Mouse (Mus musculus) heart, postnatal 0 days (tissue): Measurements from ENCODE around the gene Tbkbp1. TPM values are rescaled to one million over a fixed set of nuclear protein-coding genes. Genes with fewer than 3 reads are reported as not detected.

Source experiments
- ATAC-seq: fragments of 200-750 bp; cut with Nextera tagmentation; 2 replicates; pipeline ENCODE4 v1.8.0; 2017; ENCODE audit warnings: low read depth, moderate number of reproducible peaks, moderate library complexity; ENCODE audit not compliant: insufficient read depth
- DNase-seq: peaks from one replicate; pipeline ENCODE4 v3.0.0-alpha.2; 2016; ENCODE audit warnings: low spot score
- H3K27ac ChIP-seq: fragments of 300-500 bp; sonication (generic); 2 replicates; pipeline ENCODE4 v1.5.1; 2014; ENCODE audit warnings: low read depth, mild to moderate bottlenecking
- H3K27me3 ChIP-seq: fragments of 300-500 bp; sonication (generic); 2 replicates; pipeline ENCODE4 v1.6.1; 2014; ENCODE audit warnings: low read length, mixed read lengths; ENCODE audit not compliant: control insufficient read depth, insufficient read depth
- H3K36me3 ChIP-seq: fragments of 300-500 bp; sonication (generic); replicated peaks from 2 replicates; pipeline ENCODE4 v1.6.1; 2014; ENCODE audit warnings: low read length, mixed read lengths; ENCODE audit not compliant: control insufficient read depth, insufficient read depth
- H3K4me1 ChIP-seq: fragments of 300-500 bp; sonication (generic); 2 replicates; pipeline ENCODE4 v1.6.1; 2014; ENCODE audit warnings: antibody characterized with exemption; ENCODE audit not compliant: control insufficient read depth, insufficient read depth
- H3K4me2 ChIP-seq: fragments of 300-500 bp; sonication (generic); 2 replicates; pipeline ENCODE4 v1.6.1; 2014; ENCODE audit warnings: low read depth, mild to moderate bottlenecking, low read length, moderate library complexity
- H3K4me3 ChIP-seq: fragments of 300-500 bp; sonication (generic); 2 replicates; pipeline ENCODE4 v1.5.1; 2014; ENCODE audit warnings: low read depth, low read length
- H3K9ac ChIP-seq: fragments of 300-500 bp; sonication (generic); replicated peaks from 2 replicates; pipeline ENCODE4 v1.6.1; 2014; ENCODE audit warnings: low read depth, low read length, mixed read lengths
- H3K9me3 ChIP-seq: fragments of 300-500 bp; sonication (generic); replicated peaks from 2 replicates; pipeline ENCODE4 v1.6.1; 2016; ENCODE audit warnings: low read length; ENCODE audit not compliant: control insufficient read depth
- CTCF ChIP-seq: IDR thresholded peaks from 2 replicates; pipeline ENCODE4 v1.5.1; 2016; ENCODE audit warnings: antibody characterized with exemption, control low read depth, low read depth
- EP300 ChIP-seq: IDR thresholded peaks from 2 replicates; pipeline ENCODE4 v1.6.1; 2016; ENCODE audit warnings: antibody characterized with exemption, low read depth
- WGBS: fragments of 180-500 bp; shearing (Covaris S2); extraction: QIAGEN DNeasy Blood & Tissue Kit; methylation state at CpG from one replicate; pipeline ENCODE4 v1.1.7; 2014; 5-methylcytosine and 5-hydroxymethylcytosine counted together
- microRNA-seq: library from miRNA; unstranded; fragments of <30 nt; microRNA quantifications from one replicate; pipeline ENCODE4, GENCODE M21; 2016
- polyA plus RNA-seq: library from polyadenylated mRNA; unstranded; fragments of >200 nt; fragmentation: Nextera tagmentation; extraction: Ambion mirVana; gene quantifications from 2 replicates; pipeline ENCODE4 v1.2.1, GENCODE M21; 2015
- total RNA-seq: library from RNA; depleted of rRNA; stranded (reverse); fragments of >200 nt; gene quantifications from 2 replicates; pipeline ENCODE4 v1.2.3, GENCODE M21; 2014; ENCODE audit warnings: low replicate concordance; rRNA removed

Tbkbp1 gene
- total and polyA plus RNA-seq, 2 experiments from 2014 or later, result 2.8 to 8.9 TPM

GRCm38 (mm10) chr11:97103163-97104090 is 47.9 kb downstream of the Tbkbp1 start:
- TF ChIP-seq EP300 (no peak), CTCF (no peak)
- H3K9ac ChIP-seq, result no peak overlapping the region
- no peak overlapping the region for H3K27ac ChIP-seq
- 80% methylated on average over 10 of the region's 10 CpGs for WGBS
- H3K4me2 ChIP-seq, result no peak overlapping the region
- H3K4me3 ChIP-seq, result no peak overlapping the region
- H3K27me3 ChIP-seq, result peaks cover 27% of the 10 kb centered on the region
- DNase-seq (no peak), ATAC-seq (no peak)
- H3K4me1 ChIP-seq, result no peaks in the 10 kb centered on the region
- no peaks in the 10 kb centered on the region for H3K9me3 ChIP-seq
- H3K36me3 ChIP-seq, result no peaks in the 10 kb centered on the region

- Histone ChIP-seq H3K4me2 (no peak overlapping the region), H3K36me3 (no peaks in the 10 kb centered on the region), H3K9me3 (no peaks in the 10 kb centered on the region), H3K27ac (no peak overlapping the region), H3K4me3 (no peak overlapping the region), H3K27me3 (peaks cover 38% of the 10 kb centered on the region), H3K9ac (no peak overlapping the region), H3K4me1 (no peaks in the 10 kb centered on the region)
- TF ChIP-seq EP300, result no peak
- peak; percentile 63 for TF ChIP-seq CTCF
- 16% methylated on average over 9 of the region's 9 CpGs for WGBS
- DNase-seq (peak; percentile 14), ATAC-seq (no peak)
Measured at GRCm38 (mm10) chr11:97101722-97102121, 49.6 kb downstream of the Tbkbp1 start.

- peaks cover 54% of the 10 kb centered on the region for H3K27me3 ChIP-seq
- H3K4me3 ChIP-seq, result peak overlapping the region; percentile 23
- H3K4me2 ChIP-seq, result peak overlapping the region; percentile 42
- DNase-seq (no peak), ATAC-seq (no peak)
- no peaks in the 10 kb centered on the region for H3K36me3 ChIP-seq
- TF ChIP-seq EP300 (no peak), CTCF (no peak)
- H3K9ac ChIP-seq, result no peak overlapping the region
- H3K9me3 ChIP-seq, result no peaks in the 10 kb centered on the region
- no peaks in the 10 kb centered on the region for H3K4me1 ChIP-seq
- WGBS, result 8% methylated on average over 18 of the region's 18 CpGs
- H3K27ac ChIP-seq, result no peak overlapping the region
Measured at GRCm38 (mm10) chr11:97098791-97099190, 52.5 kb downstream of the Tbkbp1 start.

DNA sequence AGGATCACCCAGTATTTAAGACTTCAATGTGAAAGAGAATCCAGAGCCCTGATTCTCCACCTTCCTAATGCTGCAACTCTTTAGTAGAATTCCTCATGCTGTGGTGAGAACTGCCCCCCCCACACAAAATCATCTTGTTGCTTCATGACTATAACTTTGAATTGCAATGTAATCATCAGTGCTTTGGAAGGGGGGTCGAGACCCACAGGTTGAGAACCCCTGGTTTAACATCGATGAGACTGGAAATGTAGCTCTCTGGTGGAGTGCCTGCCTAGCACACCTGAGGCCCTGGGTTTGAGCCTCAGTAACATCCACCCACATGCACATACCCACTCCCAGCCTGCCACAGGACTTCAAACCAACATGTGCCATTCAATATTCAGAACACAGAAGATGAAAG is 56.7 kb downstream of the Tbkbp1 start:
- no peak overlapping the region for H3K9ac ChIP-seq
- H3K27ac ChIP-seq, result no peak overlapping the region
- WGBS, result 45% methylated on average over 2 of the region's 2 CpGs
- no peaks in the 10 kb centered on the region for H3K9me3 ChIP-seq
- DNase-seq (no peak), ATAC-seq (no peak)
- H3K36me3 ChIP-seq, result no peaks in the 10 kb centered on the region
- no peak overlapping the region for H3K4me3 ChIP-seq
- no peak overlapping the region for H3K4me2 ChIP-seq
- no peak for TF ChIP-seq EP300
- no peak for TF ChIP-seq CTCF
- peaks cover 42% of the 10 kb centered on the region for H3K27me3 ChIP-seq
- no peaks in the 10 kb centered on the region for H3K4me1 ChIP-seq

DNA sequence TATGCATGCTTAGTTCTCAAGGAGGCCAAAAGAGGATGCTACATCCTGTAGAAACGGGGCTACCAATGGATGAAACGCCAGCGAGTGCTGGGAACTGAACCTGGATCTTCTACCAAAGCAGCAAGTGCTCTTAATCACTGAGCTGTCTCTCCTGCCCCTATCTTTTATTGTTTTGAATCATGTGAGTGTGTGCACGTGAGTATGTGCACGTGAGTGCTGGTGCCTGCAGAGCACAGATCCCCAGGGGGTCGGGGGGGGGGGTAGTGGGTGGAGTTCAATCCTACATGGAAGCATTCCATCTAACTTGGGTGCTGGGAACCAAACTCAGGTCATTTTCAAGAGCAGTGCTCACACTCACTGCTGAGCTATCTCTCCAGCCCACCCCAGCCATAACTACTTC is 64.9 kb downstream of the Tbkbp1 start:
- Histone ChIP-seq H3K9me3 (peaks cover 6% of the 10 kb centered on the region), H3K4me1 (peaks cover 9% of the 10 kb centered on the region; the same call in 1 of the 2 replicates), H3K27ac (no peak overlapping the region), H3K4me2 (no peak overlapping the region), H3K4me3 (no peak overlapping the region), H3K36me3 (no peaks in the 10 kb centered on the region), H3K9ac (no peak overlapping the region), H3K27me3 (peaks cover 6% of the 10 kb centered on the region; the same call in 1 of the 2 replicates)
- ATAC-seq (no peak), DNase-seq (no peak)
- 67% methylated on average over 6 of the region's 6 CpGs for WGBS
- no peak for TF ChIP-seq EP300
- no peak for TF ChIP-seq CTCF

Small RNAs within 50 kb of the gene (microRNA-seq; reads per million reads assigned to microRNA genes)
- not detected for gene Mir7235

Other genes with a start within 250 kb of the Tbkbp1 start
- 23.6 and 25.2 TPM in 2 replicates for gene Cdk5rap3, start 235.0 kb downstream of the Tbkbp1 start, total RNA-seq
- 45.1 and 46.7 TPM in 2 replicates for gene Cdk5rap3, start 235.0 kb downstream of the Tbkbp1 start, polyA plus RNA-seq
- gene Prr15l, start 223.4 kb downstream of the Tbkbp1 start, total RNA-seq, result 0.39 TPM in 1 of 2 replicates, not detected in the other
- gene Prr15l, start 223.4 kb downstream of the Tbkbp1 start, polyA plus RNA-seq, result 1.2 and 1.3 TPM in 2 replicates
- gene Pnpo, start 207.5 kb downstream of the Tbkbp1 start, total RNA-seq, result 20.9 and 27.3 TPM in 2 replicates
- 25.0 and 28.1 TPM in 2 replicates for gene Pnpo, start 207.5 kb downstream of the Tbkbp1 start, polyA plus RNA-seq
- 6.2 and 6.8 TPM in 2 replicates for gene Sp2, start 168.5 kb downstream of the Tbkbp1 start, total RNA-seq
- gene Sp2, start 168.5 kb downstream of the Tbkbp1 start, polyA plus RNA-seq, result 8.9 and 9.0 TPM in 2 replicates
- gene Sp6, start 138.1 kb downstream of the Tbkbp1 start, total RNA-seq, result 0.04 and 0.19 TPM in 2 replicates
- gene Sp6, start 138.1 kb downstream of the Tbkbp1 start, polyA plus RNA-seq, result 0.08 TPM in 1 of 2 replicates, not detected in the other
- gene Scrn2, start 121.6 kb downstream of the Tbkbp1 start, total RNA-seq, result 29.3 and 31.7 TPM in 2 replicates
- 16.6 and 19.0 TPM in 2 replicates for gene Scrn2, start 121.6 kb downstream of the Tbkbp1 start, polyA plus RNA-seq
- gene Lrrc46, start 110.1 kb downstream of the Tbkbp1 start, total RNA-seq, result 0.80 TPM in 1 of 2 replicates, not detected in the other
- gene Lrrc46, start 110.1 kb downstream of the Tbkbp1 start, polyA plus RNA-seq, result 0.53 and 0.65 TPM in 2 replicates
- gene Mrpl10, start 109.9 kb downstream of the Tbkbp1 start, total RNA-seq, result 77.7 and 81.2 TPM in 2 replicates
- gene Mrpl10, start 109.9 kb downstream of the Tbkbp1 start, polyA plus RNA-seq, result 67.0 and 67.3 TPM in 2 replicates
- gene Osbpl7, start 100.9 kb downstream of the Tbkbp1 start, total RNA-seq, result 8.6 and 10.6 TPM in 2 replicates
- 2.7 and 3.0 TPM in 2 replicates for gene Osbpl7, start 100.9 kb downstream of the Tbkbp1 start, polyA plus RNA-seq
- gene Tbx21, start 36.2 kb downstream of the Tbkbp1 start, total RNA-seq, result not detected in 2 replicates
- not detected in 2 replicates for gene Tbx21, start 36.2 kb downstream of the Tbkbp1 start, polyA plus RNA-seq
- 68.2 and 74.8 TPM in 2 replicates for gene Kpnb1, start 36.4 kb upstream of the Tbkbp1 start, total RNA-seq
- 17.9 and 18.4 TPM in 2 replicates for gene Kpnb1, start 36.4 kb upstream of the Tbkbp1 start, polyA plus RNA-seq
- gene Npepps, start 129.1 kb upstream of the Tbkbp1 start, total RNA-seq, result 28.1 and 45.8 TPM in 2 replicates
- 54.8 and 56.0 TPM in 2 replicates for gene Npepps, start 129.1 kb upstream of the Tbkbp1 start, polyA plus RNA-seq
- gene Mrpl45, start 164.2 kb upstream of the Tbkbp1 start, total RNA-seq, result 41.8 and 48.8 TPM in 2 replicates
- gene Mrpl45, start 164.2 kb upstream of the Tbkbp1 start, polyA plus RNA-seq, result 60.3 and 64.6 TPM in 2 replicates
- gene Gpr179, start 200.6 kb upstream of the Tbkbp1 start, total RNA-seq, result 0.12 TPM in 1 of 2 replicates, not detected in the other
- not detected in 2 replicates for gene Gpr179, start 200.6 kb upstream of the Tbkbp1 start, polyA plus RNA-seq
- gene Socs7, start 211.1 kb upstream of the Tbkbp1 start, total RNA-seq, result 15.4 and 20.7 TPM in 2 replicates
- 1.6 and 2.1 TPM in 2 replicates for gene Socs7, start 211.1 kb upstream of the Tbkbp1 start, polyA plus RNA-seq